Mouse (Mus musculus) heart, postnatal 4 days (tissue): ENCODE data around the gene 4930404H24Rik. TPM values are rescaled to one million over a fixed set of nuclear protein-coding genes. Genes with fewer than 3 reads are reported as not detected.

Experiments
- DNase-seq: peaks from one replicate; pipeline ENCODE4 v3.0.0; 2021
- total RNA-seq, 2 experiments: library from RNA; stranded (reverse); gene quantifications; 2 replicates each; pipeline ENCODE4 v1.2.3; 2021

Gene 4930404H24Rik
- total RNA-seq, result not detected

DNA sequence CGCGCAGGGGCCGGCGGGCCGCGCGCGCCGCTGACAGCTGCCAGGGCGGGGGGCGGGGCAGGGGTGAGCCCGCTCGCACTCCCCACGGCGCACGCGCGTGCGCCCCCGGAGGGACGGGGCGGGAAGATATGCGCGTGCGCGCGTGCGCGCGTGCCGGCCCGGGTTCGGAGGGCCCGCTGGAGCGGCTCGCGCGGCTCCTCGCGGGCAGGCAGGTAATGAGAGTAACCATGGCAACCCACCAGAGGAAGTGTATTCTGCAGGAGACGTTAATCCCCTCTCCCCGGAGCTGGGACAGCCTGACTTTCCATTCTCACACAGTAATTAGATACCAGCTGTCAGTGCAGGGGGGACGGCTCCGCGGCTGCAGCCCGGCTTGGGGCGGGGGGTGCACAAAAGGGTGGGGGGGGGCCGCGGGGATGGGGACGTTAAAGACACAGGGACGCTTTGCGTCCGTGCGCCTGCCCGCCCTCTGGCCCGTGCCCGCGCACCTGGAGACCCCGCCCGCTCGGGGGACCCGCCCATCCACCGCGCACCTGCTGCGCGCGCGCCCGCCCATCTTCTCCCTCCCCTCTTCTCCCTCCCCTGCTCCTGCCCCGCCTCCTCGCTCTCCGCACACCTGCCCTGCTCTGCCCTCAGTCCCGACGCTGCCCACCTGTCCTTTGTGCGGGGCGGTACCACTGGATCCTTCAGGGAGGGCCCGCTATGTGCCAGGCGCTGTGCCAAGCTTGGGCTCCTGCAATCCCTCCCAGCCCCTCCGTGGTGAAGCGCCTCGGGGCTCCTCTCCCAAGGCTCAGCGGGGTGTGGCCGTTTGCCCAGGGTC lies at the start of gene 4930404H24Rik:
TSS of gene 4930404H24Rik (plus strand) at position 218 of the 820 bp plus-strand sequence.
- peak; percentile 65 for DNase-seq

DNA sequence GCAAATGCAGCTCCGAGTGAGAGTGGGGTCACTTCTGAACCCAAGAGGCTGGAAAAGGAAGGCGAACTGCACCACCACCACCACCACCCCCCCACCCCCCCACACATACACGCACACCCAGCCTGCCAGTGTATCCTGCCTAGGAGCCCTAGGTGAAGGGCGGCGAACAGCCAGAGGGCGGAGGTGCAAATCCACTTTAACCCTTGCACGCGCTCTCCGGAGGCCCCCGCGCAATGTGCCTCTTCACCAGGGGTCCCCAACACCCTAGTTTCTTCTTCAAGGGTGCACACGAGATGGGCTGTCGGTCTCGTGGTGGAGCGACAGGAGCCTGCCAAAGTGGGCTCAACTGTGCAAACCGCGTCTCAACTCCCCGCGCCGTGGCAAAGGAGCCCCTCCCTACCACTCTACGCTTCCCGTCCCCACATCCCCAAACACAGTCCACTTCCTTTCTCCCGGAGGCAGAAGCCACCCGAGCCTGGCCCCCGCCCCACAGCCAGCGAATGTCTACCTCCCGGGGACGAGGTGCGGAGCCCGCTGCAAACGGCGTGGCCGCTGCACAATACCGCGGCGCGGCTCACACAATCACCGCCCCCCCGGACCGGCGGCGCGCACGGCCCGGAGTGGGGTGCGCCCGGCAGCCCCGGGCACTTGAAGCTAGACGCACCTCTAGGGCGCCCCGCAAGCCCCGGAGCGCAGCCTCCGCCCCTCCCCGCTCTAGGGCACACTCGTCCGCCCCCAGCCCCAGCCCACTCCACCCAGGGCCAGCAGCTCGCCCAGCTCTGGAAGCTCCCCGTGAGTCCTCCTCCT lies 49.0 kb upstream of the 4930404H24Rik start:
- peak; percentile 59 for DNase-seq

DNA sequence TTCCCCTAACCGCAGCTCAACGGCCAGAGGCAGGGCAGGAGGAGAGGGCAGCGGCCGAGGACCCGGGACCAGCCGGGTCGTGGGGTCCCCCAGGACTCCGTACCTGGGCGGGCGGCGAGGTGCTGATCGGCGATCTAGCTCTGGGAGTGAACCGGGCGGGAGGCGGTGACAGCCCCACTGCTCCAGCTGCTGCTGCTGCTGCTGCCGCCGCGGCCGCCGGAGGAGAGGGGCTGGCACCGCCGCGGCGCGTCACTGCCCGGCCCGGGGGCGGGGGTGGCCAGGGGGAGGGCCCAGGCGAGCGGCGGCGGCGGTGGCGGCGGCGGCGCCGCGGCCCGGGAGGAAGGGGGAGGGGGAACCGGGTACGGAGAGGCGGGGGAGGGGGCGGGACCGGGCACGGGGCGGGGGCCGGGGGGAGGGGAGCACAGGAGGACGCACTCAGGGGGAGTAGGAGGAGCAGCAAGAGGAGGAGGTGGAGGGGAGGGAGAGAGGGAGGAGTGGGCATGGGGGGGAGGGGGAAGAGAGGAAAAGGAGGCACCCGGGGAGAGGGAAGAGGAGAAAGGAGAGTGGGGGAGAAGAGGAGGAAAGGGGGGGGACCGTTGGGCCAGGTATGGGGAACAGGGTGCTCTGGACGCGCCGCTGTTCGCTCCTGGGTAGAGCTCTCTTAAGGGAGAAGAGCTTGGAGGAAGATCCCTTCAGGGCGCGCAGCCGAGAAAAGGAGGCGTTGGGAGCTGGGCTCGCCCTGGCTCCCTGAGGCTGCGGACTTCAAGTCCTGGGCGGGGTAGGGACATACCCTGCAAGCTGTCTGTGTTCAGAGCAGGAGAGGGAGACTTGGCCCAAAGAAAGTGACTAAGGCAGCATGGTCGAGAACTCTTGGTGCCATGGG lies 48.1 kb upstream of the 4930404H24Rik start:
- peak; percentile 76 for DNase-seq

DNA sequence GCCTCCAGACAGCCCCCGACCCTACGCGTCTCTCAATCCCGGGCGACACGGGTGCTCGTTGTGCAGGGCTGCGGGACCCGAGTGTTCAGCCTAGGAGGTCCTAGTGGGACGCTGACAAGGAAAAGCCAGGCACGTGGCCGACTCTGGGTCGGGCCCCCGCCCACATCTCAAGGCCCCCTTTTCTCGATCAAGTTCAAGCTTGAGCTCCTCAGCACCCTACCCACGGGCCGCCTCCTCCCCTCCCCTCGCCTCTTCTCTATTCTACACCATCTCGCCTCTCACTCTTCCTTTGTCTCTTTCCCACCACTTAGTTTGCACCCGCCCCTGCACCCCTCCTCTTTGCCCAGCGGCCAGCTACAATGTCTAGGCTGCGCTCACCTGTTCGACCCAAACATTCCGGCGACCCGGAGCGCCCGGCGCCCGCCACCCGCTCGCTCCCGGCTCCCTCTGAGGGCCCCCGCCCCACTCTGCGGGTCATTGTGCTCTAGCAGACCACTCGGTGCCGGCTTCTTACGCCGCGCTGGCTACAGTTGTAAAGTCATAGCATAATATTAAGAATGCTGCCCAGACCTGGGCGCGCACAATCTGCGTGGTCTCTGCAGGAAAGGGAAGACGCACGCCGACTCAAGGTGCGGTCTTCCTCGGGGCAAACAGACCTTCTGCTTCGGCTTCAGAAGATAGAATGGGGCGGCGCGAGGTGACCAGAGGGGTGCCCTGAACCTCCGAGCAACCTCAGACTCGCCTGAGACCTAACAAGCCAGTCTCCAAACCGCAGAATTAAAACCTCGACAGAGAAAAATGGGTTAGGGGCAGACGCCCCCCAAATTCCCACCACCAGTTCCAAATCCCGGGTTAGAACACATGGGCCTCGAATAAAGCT lies 47.2 kb upstream of the 4930404H24Rik start:
- no peak for DNase-seq

DNA sequence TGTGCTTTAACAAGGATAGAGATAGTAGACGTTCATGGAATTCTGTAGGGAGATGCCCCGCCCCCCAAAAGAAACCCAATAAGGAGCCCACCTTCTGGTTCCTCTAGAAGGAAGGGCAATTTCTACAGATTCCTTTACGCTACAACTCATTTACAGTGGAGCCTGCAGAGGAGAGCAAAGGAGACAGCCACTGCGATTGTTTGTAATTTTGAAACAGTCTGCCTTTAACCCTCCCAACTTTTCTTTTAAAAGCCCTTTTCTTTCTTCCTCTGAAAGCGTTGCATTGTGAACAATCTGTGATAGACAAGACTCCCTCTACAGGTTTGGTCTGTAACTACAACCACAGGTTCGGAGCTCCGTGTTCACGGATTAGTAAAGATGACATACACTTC lies 46.6 kb upstream of the 4930404H24Rik start:
- DNase-seq, result peak; percentile 63

DNA sequence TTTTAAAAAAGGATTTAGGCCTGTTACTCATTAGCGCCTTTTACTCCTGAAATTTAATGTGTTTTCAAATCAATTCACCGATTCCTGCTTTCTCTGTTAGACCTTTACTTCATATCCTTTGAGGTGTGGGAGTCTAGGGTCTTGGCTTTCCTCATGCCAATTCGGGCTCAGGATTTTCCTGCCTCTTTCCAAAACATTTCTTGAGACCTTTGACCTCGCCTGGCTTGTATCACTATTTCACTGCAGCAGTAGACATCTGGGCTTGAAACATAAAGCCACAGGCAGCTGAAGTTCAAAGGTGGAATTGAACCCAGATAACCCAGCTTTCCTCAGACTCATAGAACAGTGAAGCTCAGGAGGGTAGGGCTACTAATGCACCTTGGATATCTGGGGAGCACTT lies 46.1 kb upstream of the 4930404H24Rik start:
- no peak for DNase-seq

DNA sequence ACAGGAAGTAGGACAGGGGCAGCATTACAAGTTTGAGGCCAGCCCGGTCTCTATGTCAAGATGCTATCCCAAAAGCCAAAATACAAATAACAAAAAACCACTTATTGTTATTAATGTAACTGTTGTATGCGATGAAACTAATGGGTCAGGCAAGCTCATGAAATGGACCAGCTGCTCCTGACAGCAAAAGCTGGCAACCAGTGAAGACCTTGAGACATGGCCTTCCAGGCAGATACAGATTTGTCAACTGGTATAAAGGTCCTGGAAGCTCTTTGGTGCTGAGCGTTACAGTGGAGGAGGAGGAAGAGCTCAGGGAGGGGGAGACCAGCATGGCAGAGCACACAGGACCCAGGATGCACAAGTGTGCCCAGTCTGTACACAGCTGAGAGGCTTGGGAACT lies 44.9 kb upstream of the 4930404H24Rik start:
- DNase-seq, result no peak

DNA sequence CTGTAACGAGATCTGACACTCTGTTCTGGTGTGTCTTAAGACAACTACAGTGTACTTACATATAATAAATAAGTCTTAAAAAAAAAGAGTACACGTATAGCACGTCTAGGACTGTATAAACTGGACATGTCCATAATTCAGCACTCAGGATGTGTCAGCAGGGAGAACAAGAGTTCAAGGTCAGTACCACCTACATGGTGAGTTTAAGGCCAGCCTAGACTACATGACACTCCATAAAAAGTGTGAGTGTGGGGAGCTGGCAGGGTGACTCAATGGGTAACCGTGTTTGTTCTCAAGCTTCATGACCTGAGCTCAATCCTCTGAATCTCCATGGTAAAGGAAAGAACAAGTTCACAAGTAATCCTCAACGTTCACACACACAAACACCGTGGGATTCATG lies 44.1 kb upstream of the 4930404H24Rik start:
- no peak for DNase-seq

DNA sequence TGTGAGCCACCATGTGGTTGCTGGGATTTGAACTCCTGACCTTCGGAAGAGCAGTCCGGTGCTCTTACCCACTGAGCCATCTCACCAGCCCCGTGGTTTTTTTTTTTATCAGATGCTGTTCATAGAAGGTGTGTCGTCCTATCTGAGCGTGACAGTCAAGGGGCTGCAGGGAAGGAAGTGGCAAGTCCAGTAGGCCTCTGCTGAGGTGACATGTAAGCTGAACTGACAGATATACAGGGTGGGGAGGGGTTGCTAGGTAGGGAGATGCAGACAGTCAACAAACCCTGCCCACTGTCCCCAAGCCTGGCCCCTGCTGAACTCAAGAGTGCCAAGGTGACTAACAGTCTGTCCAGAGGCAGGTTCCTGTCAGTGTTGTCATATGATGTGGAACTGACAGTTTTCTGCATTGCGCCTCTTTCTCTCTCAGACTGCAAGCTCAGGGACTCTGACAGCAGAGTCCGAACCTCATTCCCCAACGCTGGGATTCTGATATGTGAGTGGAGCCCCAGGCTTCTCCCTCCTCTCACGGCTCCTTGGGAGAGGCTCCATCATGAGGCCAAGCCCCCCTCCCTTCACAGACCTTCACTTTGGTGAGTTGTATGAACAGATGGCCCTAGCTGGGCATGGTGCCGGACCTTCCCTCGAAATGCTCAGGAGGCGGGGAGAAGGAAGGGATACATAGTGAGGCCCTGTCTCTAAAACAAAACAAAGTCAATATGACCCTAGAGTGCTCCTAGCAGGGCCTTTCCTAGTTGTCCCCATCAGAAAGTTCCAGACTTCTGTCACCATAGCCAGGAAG lies 38.4 kb upstream of the 4930404H24Rik start:
- DNase-seq, result no peak

DNA sequence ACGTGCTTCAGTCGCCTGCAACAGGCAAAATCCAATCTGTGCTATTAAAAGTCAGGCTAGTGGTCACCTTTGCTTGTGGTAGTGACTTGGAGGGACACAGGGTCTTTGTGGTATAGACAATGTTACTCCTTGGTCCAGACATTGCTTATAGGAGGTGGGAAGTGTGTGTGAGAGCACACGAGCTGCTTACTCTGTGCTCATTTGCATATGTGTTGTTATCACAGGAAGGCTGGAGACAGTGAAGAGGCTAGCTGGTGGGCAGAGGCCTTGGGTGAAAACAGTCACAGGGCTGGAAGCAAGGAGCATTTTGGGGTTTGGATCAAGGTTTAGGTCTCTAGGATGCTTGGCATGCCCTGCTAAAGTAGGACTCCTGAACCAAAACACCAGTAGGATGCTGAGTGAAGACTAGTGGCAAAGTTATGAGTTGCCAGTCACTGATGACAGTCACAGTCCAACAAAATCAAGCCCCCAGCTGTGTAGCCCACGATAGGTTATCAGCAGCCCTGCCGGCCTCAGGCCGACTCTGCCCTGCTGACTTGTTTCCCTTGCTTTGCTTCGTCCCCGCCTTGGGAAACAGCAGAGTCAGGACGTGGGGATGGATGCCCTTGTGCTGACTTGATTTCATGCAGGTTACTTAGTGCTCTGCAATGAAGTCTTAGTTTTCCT lies 37.6 kb upstream of the 4930404H24Rik start:
- no peak for DNase-seq

DNA sequence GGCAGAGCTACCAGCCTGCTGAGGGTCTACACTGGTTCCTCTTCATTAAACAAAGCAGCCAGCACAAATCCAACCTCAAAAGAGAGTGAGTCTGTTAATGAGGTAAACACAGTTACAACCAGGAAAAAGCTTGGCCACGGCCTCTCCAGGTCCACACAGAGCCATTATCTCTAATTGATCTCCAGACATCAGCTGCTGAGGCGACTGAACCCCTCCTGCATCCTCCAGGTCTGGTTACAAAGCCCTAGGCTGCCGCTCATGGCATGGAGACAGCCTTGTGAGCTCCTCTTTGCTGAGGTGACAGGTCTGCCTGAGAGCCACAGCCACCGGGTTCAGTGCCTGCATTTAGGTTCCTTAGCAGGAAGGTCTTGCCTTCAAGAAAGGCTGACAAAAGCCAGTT lies 35.1 kb upstream of the 4930404H24Rik start:
- no peak for DNase-seq

DNA sequence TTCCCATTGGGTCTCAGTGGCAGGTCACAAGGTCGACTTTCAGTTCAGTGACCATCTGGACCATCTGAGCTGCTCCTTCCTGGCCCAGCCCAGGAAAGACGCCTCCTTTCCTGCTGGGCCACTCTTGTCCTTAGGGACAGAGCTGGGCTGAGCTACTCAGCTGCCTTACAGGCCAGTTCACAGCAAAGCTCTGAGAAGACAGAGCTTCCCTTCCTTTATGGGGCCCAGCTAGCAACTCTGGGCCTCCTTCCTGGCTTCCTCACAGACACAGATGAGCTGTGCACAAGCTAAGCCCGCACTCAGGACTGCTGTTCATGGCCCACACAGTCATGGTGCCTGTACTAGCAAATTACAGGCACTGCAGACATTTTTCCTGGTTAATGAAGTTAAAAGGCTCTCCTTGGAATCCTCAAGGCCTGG lies 34.6 kb upstream of the 4930404H24Rik start:
- DNase-seq, result peak; percentile 60

DNA sequence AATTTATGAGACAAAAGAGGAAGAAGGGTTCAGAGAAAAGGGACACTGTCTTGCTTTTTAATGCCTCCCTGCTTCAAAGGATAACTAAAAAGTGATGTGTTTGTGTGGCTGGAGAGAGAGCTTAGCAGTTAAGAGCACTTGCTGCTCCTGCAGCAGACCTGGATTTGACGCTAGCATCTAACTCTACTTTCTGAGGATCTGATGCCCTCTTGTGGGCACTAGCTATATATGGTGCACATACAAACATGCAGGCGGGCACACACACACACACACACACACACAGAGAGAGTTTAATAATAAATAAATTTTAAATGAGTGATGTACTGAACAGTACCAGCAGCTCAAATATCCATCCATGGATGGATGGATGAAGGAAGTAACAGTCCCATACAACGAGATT lies 29.3 kb upstream of the 4930404H24Rik start:
- no peak for DNase-seq

DNA sequence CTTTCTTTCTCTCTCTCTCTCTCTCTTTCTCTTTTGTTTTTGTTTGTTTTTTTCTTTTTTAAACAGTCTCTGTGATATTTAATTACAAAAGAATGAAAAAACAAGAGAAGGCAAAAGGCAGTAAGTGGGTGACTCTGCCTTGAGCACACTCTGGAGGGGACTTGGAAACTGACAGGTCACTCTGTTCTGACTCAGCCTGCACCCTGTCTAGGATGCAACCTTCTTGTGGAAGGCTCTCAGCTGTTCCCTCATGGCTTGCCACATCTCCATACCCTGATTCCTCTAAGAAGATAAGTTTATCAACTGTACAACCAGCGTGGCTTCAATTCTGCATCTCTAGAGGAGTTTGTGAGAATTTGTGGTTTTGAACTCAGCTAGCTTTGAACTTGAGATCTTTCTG lies 25.2 kb upstream of the 4930404H24Rik start:
- DNase-seq, result no peak

DNA sequence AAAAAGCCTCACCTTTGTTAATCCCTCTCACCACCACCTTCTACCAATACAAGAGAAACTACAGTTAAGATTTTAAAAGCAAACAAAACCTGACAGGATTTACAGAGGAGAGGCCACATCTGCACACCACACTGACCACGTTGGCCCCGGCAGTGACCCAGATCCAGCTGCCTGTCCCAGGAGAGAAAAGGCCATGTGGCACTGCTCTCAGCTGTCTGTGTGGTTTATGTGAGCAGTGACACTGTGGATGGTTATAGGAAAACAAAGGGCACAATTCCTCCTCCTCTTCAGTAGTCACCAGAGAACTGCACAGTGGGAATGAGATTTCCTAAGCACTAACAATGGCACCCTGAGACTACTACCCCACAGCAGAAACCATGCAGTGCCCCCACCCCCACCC lies 23.3 kb upstream of the 4930404H24Rik start:
- no peak for DNase-seq

DNA sequence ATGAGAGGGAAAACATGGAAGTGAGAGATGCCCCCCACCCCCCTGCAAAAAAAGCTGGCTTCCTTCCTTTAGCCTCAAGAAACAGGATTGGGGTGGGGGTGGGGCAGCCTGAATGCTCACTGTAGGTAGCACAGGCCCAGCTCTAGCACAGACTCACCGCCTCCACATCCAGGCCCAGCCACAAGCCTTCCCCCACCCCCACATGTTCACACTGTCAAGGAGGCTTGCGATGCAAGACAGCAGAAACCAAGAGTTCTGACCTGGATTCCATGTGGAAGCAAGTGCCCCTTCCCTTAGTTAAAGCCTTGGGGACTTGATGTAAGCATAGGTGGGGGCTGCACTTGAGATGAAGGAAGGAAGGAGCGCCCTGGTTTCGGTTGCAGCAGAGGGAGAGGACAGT lies 22.8 kb upstream of the 4930404H24Rik start:
- DNase-seq, result no peak

DNA sequence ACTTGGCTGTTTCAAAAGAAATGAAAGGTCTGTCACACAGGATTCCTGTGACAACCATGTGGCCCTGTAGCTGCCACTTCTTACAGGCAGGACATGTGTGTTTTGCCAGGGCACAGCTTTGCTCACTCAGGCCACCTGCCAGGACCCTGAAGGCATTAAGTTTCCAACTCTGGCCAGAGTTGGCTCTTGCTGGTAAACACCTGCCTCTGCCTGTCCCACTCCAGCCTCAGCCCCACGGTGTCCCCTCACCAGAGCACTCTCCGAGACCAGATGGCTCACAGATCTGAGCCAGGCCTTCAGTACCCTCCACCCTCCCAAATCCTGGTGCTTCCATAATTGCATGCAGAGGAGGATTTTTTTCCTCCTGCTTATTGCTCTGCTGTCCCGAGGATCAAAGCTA lies 21.6 kb upstream of the 4930404H24Rik start:
- DNase-seq, result no peak

DNA sequence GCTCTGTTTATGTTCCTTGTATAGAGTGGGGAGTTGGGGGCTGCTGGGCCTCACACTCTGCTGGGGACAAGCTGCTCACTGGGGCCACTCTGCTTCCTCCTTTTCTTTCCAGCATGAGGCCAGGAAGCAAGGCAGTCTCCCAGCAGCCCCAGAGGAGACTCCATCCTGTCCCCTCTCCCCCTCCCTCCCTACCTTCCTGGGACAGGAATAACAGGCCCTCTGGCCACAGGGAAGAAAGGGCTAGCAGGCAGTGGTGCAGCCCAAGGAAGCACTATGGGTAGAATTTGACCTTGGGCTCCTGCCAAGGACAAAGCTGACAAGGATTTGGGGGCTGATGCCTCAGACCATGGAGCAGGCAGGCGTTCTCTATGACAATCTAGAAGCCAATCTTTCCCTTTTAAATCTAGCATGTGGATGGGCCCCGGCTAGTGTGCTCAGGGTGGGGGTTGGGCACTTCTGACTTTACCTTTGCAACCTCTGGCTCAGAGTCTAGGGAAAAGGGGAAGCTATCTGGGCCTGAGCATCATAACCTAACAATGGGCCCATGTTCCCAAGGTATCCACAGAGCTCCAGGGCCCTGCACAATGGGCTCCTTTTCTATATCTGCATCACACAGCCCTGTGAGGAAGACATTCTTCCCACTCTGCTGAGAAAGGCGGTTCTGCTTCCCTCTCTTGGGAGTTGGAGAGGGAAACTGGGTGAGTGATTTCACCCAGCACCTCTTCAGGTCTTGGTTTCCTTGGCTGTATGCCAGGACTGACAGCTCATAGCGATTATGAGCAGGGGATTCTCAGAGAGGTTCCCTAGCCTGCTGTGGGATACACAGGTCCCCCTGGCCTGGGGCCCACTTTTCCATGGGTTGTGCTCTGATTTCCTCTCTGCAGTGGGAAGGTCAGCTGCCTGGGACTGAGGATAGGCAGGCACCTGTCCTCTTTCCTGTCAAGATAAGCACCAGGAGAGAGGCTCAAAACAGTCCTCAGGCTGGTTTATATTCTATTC lies 17.2 kb upstream of the 4930404H24Rik start:
- peak; percentile 63 for DNase-seq

DNA sequence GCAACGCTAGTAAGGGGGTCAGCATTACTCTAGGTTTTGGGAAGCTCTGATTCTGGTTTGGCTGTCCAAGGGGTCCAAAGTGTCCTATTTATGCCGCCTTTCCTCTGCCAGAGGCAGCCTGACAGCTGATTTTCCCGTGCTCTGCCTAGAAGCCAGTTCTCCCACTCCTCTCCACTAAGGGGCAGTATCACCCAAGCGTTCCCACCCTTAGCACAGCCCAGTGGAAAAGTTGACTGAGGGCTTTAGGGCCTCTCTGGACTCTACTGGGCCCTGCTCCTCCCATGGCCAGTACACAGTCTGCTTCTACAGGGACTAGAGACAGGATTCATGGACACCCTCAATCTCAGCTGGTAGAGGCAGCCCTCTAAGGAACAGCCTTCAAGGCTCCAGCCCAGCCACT lies 14.0 kb upstream of the 4930404H24Rik start:
- DNase-seq, result peak; percentile 88
